Mouse (Mus musculus) adrenal gland, adult 18-20 months (tissue): ENCODE data around the gene Rprd2. TPM values are rescaled to one million over a fixed set of nuclear protein-coding genes. Genes with fewer than 3 reads are reported as not detected.
A peak's percentile ranks its signal among the peaks of the same experiment; 100 is the strongest.

Experiments
- DNase-seq, 2 experiments: peaks; one replicate each; pipeline ENCODE4 v3.0.0; 2021 to 2022; ENCODE audit warnings: low spot score in 2 of 2
- microRNA-seq, 2 experiments: library from miRNA; unstranded; fragments of <30 nt; microRNA quantifications; one replicate each; pipeline ENCODE4 v1.2.0; 2021; ENCODE audit warnings: borderline number of aligned reads in 2 of 2
- total RNA-seq, 2 experiments: library from RNA; stranded (reverse); gene quantifications; 1 replicate in 1 of 2; 2 replicates in 1 of 2; pipeline ENCODE4 v1.2.3; 2021

Rprd2 gene
- total RNA-seq, 2 experiments from 2014 or later, result 43.0 to 46.8 TPM

GRCm38 (mm10) chr3:95740406-95740805, 78.3 kb downstream of the Rprd2 start:
- no peak for DNase-seq

- DNase-seq, result peak; percentile 75 to 88
Observed at GRCm38 (mm10) chr3:95739353-95740104, 79.1 kb downstream of the Rprd2 start, which contains the start of gene Ecm1. Ecm1 (minus strand) TSS chr3:95739569.

GRCm38 (mm10) chr3:95735071-95735670, 83.5 kb downstream of the Rprd2 start:
- no peak for DNase-seq

- DNase-seq, result peak in 1 of 2 experiments; percentile 42
Observed at GRCm38 (mm10) chr3:95734092-95734702, 84.5 kb downstream of the Rprd2 start.

GRCm38 (mm10) chr3:95732744-95733521, 85.7 kb downstream of the Rprd2 start:
- DNase-seq, result peak; percentile 39 to 58

GRCm38 (mm10) chr3:95732297-95732696, 86.4 kb downstream of the Rprd2 start:
- DNase-seq, result no peak

GRCm38 (mm10) chr3:95731802-95732201, 86.9 kb downstream of the Rprd2 start:
- DNase-seq, result no peak

GRCm38 (mm10) chr3:95730431-95730830, 88.2 kb downstream of the Rprd2 start:
- DNase-seq, result no peak

GRCm38 (mm10) chr3:95728906-95729305, 89.8 kb downstream of the Rprd2 start:
- no peak for DNase-seq

GRCm38 (mm10) chr3:95726696-95727358, 91.8 kb downstream of the Rprd2 start:
- no peak for DNase-seq

- no peak for DNase-seq
Observed at GRCm38 (mm10) chr3:95725863-95726262, 92.8 kb downstream of the Rprd2 start.

GRCm38 (mm10) chr3:95722386-95722785, 96.3 kb downstream of the Rprd2 start:
- no peak for DNase-seq

- no peak for DNase-seq
Observed at GRCm38 (mm10) chr3:95718153-95718552, 100.5 kb downstream of the Rprd2 start.

- no peak for DNase-seq
Observed at GRCm38 (mm10) chr3:95716075-95716474, 102.6 kb downstream of the Rprd2 start.

Small RNAs within 50 kb of the gene (microRNA-seq; reads per million reads assigned to microRNA genes)
- 0.47 to 1.2 reads per million in 2 experiments for gene Mir7014

Other genes starting within 250 kb of the Rprd2 start
- gene Golph3l, start 229.9 kb downstream of the Rprd2 start, total RNA-seq, result 10 to 100 TPM; 32.6 to 37.1 TPM
- gene Ensa, start 193.9 kb downstream of the Rprd2 start, total RNA-seq, result 100 to 1,000 TPM in 1 of 2 experiments, 10 to 100 TPM in 1; 92.9 to 105 TPM
- 100 to 1,000 TPM; 138 to 228 TPM for gene Mcl1, start 160.1 kb downstream of the Rprd2 start, total RNA-seq
- gene Adamtsl4, start 130.9 kb downstream of the Rprd2 start, total RNA-seq, result 10 to 100 TPM in 1 of 2 experiments, 1 to 10 TPM in 1; 8.6 to 10.1 TPM
- 100 to 1,000 TPM; 427 to 665 TPM for gene Ecm1, start 79.3 kb downstream of the Rprd2 start, total RNA-seq
- 10 to 100 TPM; 45.5 to 52.1 TPM for gene Tars2, start 58.7 kb downstream of the Rprd2 start, total RNA-seq
- 10 to 100 TPM; 26.7 to 32.8 TPM for gene Prpf3, start 37.0 kb upstream of the Rprd2 start, total RNA-seq
- 100 to 1,000 TPM; 252 to 270 TPM for gene Mrps21, start 52.7 kb upstream of the Rprd2 start, total RNA-seq
- 1 to 10 TPM; 2.1 to 3.2 TPM for gene Ciart, start 63.4 kb upstream of the Rprd2 start, total RNA-seq
- 10 to 100 TPM; 12.0 to 20.3 TPM for gene BC028528, start 73.1 kb upstream of the Rprd2 start, total RNA-seq
- 100 to 1,000 TPM; 103 to 120 TPM for gene Aph1a, start 75.1 kb upstream of the Rprd2 start, total RNA-seq
- 1 to 10 TPM; 1.1 to 3.6 TPM for gene Car14, start 85.8 kb upstream of the Rprd2 start, total RNA-seq
- 100 to 1,000 TPM in 1 of 2 experiments, 10 to 100 TPM in 1; 92.2 to 101 TPM for gene Anp32e, start 110.4 kb upstream of the Rprd2 start, total RNA-seq
- gene Plekho1, start 177.1 kb upstream of the Rprd2 start, total RNA-seq, result 10 to 100 TPM; 20.9 to 32.2 TPM
- gene Vps45, start 239.6 kb upstream of the Rprd2 start, total RNA-seq, result 10 to 100 TPM; 26.4 to 31.4 TPM